Mouse (Mus musculus): ENCODE measurements around the gene Gm30302. TPM values are rescaled to one million over a fixed set of nuclear protein-coding genes. Genes with fewer than 3 reads are reported as not detected.
A peak's percentile ranks its signal among the peaks of the same experiment; 100 is the strongest.

The Gm30302 gene
- not detected in 2 replicates for polyA plus RNA-seq (2015; fragmentation: Nextera tagmentation; extraction: Ambion mirVana)

DNA sequence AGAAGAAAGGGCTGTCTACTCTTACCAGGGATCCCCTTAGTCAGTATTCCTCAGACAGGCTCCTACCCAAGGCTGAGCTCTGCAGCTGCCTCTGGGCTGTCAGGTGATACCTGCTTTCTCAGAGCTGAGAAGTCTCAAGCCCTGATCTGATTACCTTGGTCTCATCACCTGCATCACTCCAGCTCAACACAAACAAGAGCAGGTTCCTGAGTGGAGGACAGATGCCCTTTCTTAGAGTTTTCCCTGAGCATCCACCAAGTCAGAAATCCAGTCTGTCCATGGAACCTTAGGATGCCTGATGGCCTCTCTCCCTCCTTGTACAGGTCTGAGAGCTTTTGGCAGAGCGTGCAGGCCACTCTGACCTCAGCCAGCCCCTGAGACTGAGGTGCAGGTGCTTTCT is at the start of gene Gm30302:
Gene Gm30302, minus strand, starts transcription at position 101 of the 400 bp plus-strand sequence.
- no peaks in the 10 kb centered on the region for H3K27me3 ChIP-seq
- no peak within 1 kb of the TSS for H3K4me3 ChIP-seq (replicated peaks)
- H3K27ac ChIP-seq: no peak within 1 kb of the TSS
- H3K4me2 ChIP-seq: no peak within 1 kb of the TSS
- no peaks in the 10 kb centered on the region for H3K9me3 ChIP-seq (replicated peaks)
- H3K9ac ChIP-seq: no peak within 1 kb of the TSS
- H3K36me3 ChIP-seq: no peaks in the 10 kb centered on the region
- 80% methylated on average over 1 of the region's 1 CpGs for WGBS
- no peaks in the 10 kb centered on the region for H3K4me1 ChIP-seq
- ATAC-seq (replicated peaks; ENCODE audit: low FRiP score): no peak

GRCm38 (mm10) chr13:49846751-49847150 is 48.0 kb upstream of the Gm30302 start:
- Histone ChIP-seq H3K27me3 (no peaks in the 10 kb centered on the region), H3K9me3 (replicated peaks) (no peaks in the 10 kb centered on the region), H3K27ac (no peak overlapping the region), H3K9ac (no peak overlapping the region), H3K4me3 (replicated peaks) (no peak overlapping the region), H3K4me1 (no peaks in the 10 kb centered on the region), H3K4me2 (no peak overlapping the region), H3K36me3 (no peaks in the 10 kb centered on the region)
- 77% methylated on average over 3 of the region's 3 CpGs for WGBS
- ATAC-seq (replicated peaks; ENCODE audit: low FRiP score): no peak

- no peak overlapping the region for H3K4me3 ChIP-seq (replicated peaks)
- H3K27me3 ChIP-seq: no peaks in the 10 kb centered on the region
- no peaks in the 10 kb centered on the region for H3K36me3 ChIP-seq
- H3K4me2 ChIP-seq: no peak overlapping the region
- ATAC-seq (replicated peaks; ENCODE audit: low FRiP score): no peak
- 72% methylated on average over 3 of the region's 3 CpGs for WGBS
- no peak overlapping the region for H3K9ac ChIP-seq
- 0 out of 2 replicates have a peak, but pooled peaks cover 2% of the 10 kb centered on the region for H3K9me3 ChIP-seq (replicated peaks)
- no peak overlapping the region for H3K27ac ChIP-seq
- no peaks in the 10 kb centered on the region for H3K4me1 ChIP-seq
Observed at GRCm38 (mm10) chr13:49846141-49846540, 47.3 kb upstream of the Gm30302 start.

GRCm38 (mm10) chr13:49845663-49846062 is 46.9 kb upstream of the Gm30302 start:
- H3K9ac ChIP-seq: no peak overlapping the region
- no peak overlapping the region for H3K4me3 ChIP-seq (replicated peaks)
- H3K36me3 ChIP-seq: no peaks in the 10 kb centered on the region
- no peak overlapping the region for H3K4me2 ChIP-seq
- no peak for ATAC-seq (replicated peaks; ENCODE audit: low FRiP score)
- H3K27me3 ChIP-seq: no peaks in the 10 kb centered on the region
- WGBS: 93% methylated on average over 3 of the region's 3 CpGs
- 0 out of 2 replicates have a peak, but pooled peaks cover 4% of the 10 kb centered on the region for H3K9me3 ChIP-seq (replicated peaks)
- no peak overlapping the region for H3K27ac ChIP-seq
- no peaks in the 10 kb centered on the region for H3K4me1 ChIP-seq

GRCm38 (mm10) chr13:49844071-49844470 is 45.3 kb upstream of the Gm30302 start:
- ATAC-seq (replicated peaks; ENCODE audit: low FRiP score): no peak
- WGBS: 82% methylated on average over 5 of the region's 5 CpGs
- Histone ChIP-seq H3K36me3 (no peaks in the 10 kb centered on the region), H3K9ac (no peak overlapping the region), H3K27ac (no peak overlapping the region), H3K4me2 (no peak overlapping the region), H3K27me3 (no peaks in the 10 kb centered on the region), H3K4me3 (replicated peaks) (no peak overlapping the region), H3K9me3 (replicated peaks) (0 out of 2 replicates have a peak, but pooled peaks cover 4% of the 10 kb centered on the region), H3K4me1 (no peaks in the 10 kb centered on the region)

- Histone ChIP-seq H3K36me3 (no peaks in the 10 kb centered on the region), H3K4me1 (no peaks in the 10 kb centered on the region), H3K4me3 (replicated peaks) (no peak overlapping the region), H3K4me2 (no peak overlapping the region), H3K9ac (no peak overlapping the region), H3K9me3 (replicated peaks) (0 out of 2 replicates have a peak, but pooled peaks cover 4% of the 10 kb centered on the region), H3K27ac (no peak overlapping the region), H3K27me3 (no peaks in the 10 kb centered on the region)
- ATAC-seq (replicated peaks; ENCODE audit: low FRiP score): no peak
Observed at GRCm38 (mm10) chr13:49841186-49841585, 42.4 kb upstream of the Gm30302 start.

DNA sequence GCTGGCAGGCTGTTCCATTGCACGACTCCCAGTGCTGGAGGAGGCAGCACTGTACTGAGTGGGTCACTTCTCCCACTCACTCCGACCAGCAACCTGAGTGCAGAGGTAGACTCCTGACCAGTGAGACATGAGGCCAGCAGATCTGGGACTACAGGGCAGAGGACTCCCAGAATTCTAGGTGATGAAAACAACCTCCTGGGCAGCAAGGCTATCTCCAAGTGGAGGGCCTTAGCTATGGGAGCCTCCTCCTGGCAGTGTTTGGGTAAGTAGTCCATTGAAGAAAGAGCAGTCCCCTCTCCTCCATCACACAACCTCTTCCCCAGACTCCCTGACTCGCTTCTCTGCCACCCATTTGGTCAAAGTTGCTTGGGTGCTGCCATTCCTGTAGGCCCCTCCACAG is 31.6 kb upstream of the Gm30302 start:
- no peaks in the 10 kb centered on the region for H3K36me3 ChIP-seq

DNA sequence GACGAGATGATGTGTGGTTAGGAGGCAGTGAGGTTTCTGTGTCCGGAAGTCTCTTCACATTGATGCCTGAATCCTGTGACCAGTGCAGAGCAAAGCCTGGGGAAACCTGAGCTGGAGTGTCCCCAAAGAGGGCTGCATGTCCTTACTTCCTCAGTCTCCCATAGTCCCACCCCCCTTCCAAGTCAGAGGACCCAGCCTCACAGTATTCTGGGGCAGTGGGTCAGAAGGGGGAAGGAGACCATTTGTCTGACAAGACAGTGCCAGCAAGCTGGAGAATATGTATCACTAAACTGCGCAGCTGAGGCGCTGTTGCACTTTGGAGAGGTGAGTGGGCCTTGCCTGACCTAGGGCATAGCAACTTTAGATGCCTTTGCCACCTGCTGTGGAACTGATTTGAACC is 26.5 kb upstream of the Gm30302 start:
- H3K9ac ChIP-seq: no peak overlapping the region
- H3K4me1 ChIP-seq: no peaks in the 10 kb centered on the region
- WGBS: 81% methylated on average over 4 of the region's 4 CpGs
- H3K4me3 ChIP-seq (replicated peaks): no peak overlapping the region
- ATAC-seq (replicated peaks; ENCODE audit: low FRiP score): no peak
- H3K36me3 ChIP-seq: no peaks in the 10 kb centered on the region
- H3K27me3 ChIP-seq: no peaks in the 10 kb centered on the region
- H3K4me2 ChIP-seq: no peak overlapping the region
- no peak overlapping the region for H3K27ac ChIP-seq
- H3K9me3 ChIP-seq (replicated peaks): no peaks in the 10 kb centered on the region

More for the DNA sequence above, 31.6 kb upstream of the Gm30302 start:
- H3K9me3 ChIP-seq (replicated peaks): no peaks in the 10 kb centered on the region
- no peaks in the 10 kb centered on the region for H3K4me1 ChIP-seq
- no peak for ATAC-seq (replicated peaks; ENCODE audit: low FRiP score)
- no peak overlapping the region for H3K27ac ChIP-seq
- H3K4me3 ChIP-seq (replicated peaks): no peak overlapping the region
- no peaks in the 10 kb centered on the region for H3K27me3 ChIP-seq
- no peak overlapping the region for H3K4me2 ChIP-seq
- no peak overlapping the region for H3K9ac ChIP-seq
- 80% methylated on average over 3 of the region's 3 CpGs for WGBS

- WGBS: 79% methylated on average over 3 of the region's 3 CpGs
- Histone ChIP-seq H3K27ac (no peak overlapping the region), H3K27me3 (no peaks in the 10 kb centered on the region), H3K4me3 (replicated peaks) (no peak overlapping the region), H3K4me2 (no peak overlapping the region), H3K9me3 (replicated peaks) (peaks cover 3% of the 10 kb centered on the region; the same call in 1 of the 2 replicates), H3K4me1 (no peaks in the 10 kb centered on the region), H3K36me3 (no peaks in the 10 kb centered on the region), H3K9ac (no peak overlapping the region)
- ATAC-seq (replicated peaks; ENCODE audit: low FRiP score): no peak
Observed at GRCm38 (mm10) chr13:49814958-49815357, 16.2 kb upstream of the Gm30302 start.

GRCm38 (mm10) chr13:49814420-49814819 is 15.6 kb upstream of the Gm30302 start:
- H3K27me3 ChIP-seq: no peaks in the 10 kb centered on the region
- H3K4me1 ChIP-seq: no peaks in the 10 kb centered on the region
- H3K9ac ChIP-seq: no peak overlapping the region
- H3K4me3 ChIP-seq (replicated peaks): no peak overlapping the region
- H3K4me2 ChIP-seq: no peak overlapping the region
- H3K36me3 ChIP-seq: no peaks in the 10 kb centered on the region
- peaks cover 3% of the 10 kb centered on the region; the same call in 1 of the 2 replicates for H3K9me3 ChIP-seq (replicated peaks)
- no peak for ATAC-seq (replicated peaks; ENCODE audit: low FRiP score)
- no peak overlapping the region for H3K27ac ChIP-seq
- 90% methylated on average over 4 of the region's 4 CpGs for WGBS

DNA sequence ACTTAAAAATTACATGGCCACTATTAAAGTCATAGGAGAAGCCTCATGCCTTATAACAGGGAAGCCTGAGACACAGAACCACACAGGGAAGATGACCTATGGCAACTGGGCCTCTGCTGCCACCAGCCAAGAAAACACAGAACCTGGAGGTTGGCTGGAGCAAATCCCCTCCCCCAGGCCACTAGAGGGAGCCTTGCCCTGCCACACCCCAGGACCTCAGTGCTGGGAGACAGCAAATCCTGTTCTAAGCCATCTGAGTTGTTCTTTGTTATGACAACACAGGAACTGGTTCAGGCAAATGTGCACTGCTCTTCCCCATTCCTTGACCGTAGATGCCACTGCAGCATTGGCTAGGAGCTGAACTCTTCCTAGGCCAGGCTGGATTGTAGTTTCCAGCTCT is 8.3 kb upstream of the Gm30302 start:
- no peak for ATAC-seq (replicated peaks; ENCODE audit: low FRiP score)

DNA sequence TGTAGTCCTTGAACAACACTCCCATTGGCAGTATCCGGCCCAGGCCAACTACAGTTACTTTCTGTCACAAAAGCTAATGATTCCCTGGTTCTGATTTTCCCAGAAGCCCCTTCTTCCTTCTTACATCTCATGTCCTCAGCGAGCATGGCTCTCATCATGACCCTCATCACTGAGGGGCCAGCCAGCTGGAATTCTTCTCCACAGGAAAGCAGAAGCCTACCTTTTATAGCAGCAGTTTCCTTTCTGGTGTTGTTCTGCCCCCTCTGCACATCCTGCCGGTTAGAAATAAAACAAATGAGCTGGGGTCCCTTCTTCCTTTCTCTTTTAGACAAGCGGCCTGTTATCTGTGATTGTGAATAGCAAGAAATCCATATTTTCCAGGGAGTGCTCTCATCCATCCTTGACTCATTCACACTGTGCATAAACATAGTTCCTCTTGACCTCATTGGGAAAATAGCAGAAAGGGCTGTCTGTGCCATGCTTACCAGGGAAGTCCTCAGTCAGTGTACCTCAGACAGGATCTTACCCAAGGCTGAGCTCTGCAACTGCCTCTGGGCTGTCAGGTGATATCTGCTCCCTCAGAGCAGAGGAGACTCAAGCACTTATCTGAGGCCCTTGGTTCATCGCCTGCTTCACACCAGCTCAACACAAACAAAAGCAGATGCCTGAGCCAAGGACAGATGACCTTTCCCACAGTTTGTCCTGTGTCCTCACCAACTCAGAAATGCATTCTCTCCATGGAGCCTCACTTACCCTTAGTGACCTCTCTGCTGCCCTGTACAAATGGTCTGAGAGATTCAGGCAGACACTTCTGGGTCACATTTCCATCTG is 10.0 kb downstream of the Gm30302 start:
- ATAC-seq (replicated peaks; ENCODE audit: low FRiP score): no peak
- WGBS: 28% methylated on average over 5 of the region's 5 CpGs
- H3K4me3 ChIP-seq (replicated peaks): no peak overlapping the region
- H3K4me2 ChIP-seq: no peak overlapping the region
- H3K27ac ChIP-seq: peak overlapping the region; percentile 15; the same call in 1 of the 2 replicates
- H3K27me3 ChIP-seq: no peaks in the 10 kb centered on the region
- peaks cover 6% of the 10 kb centered on the region; the same call in 1 of the 2 replicates for H3K4me1 ChIP-seq
- H3K9me3 ChIP-seq (replicated peaks): no peaks in the 10 kb centered on the region
- H3K36me3 ChIP-seq: no peaks in the 10 kb centered on the region
- H3K9ac ChIP-seq: no peak overlapping the region

More for the DNA sequence above, 8.3 kb upstream of the Gm30302 start:
- Histone ChIP-seq H3K27me3 (no peaks in the 10 kb centered on the region), H3K4me1 (no peaks in the 10 kb centered on the region), H3K9ac (no peak overlapping the region), H3K36me3 (no peaks in the 10 kb centered on the region), H3K4me2 (no peak overlapping the region), H3K9me3 (replicated peaks) (no peaks in the 10 kb centered on the region), H3K4me3 (replicated peaks) (no peak overlapping the region), H3K27ac (no peak overlapping the region)
- 87% methylated on average over 1 of the region's 1 CpGs for WGBS
